Mouse (Mus musculus) thymus, adult 2 months (tissue): ENCODE data around the gene Prrt4. TPM values are rescaled to one million over a fixed set of nuclear protein-coding genes. Genes with fewer than 3 reads are reported as not detected.

Experiments used
- DNase-seq: peaks from one replicate; pipeline ENCODE4 v3.0.0; 2021
- H3K27ac ChIP-seq: fragments of 200-500 bp; 2 replicates; pipeline ENCODE4 v1.5.1; 2012; ENCODE audit warnings: low read length, control low read depth; ENCODE audit not compliant: control insufficient read depth, insufficient read depth
- H3K27me3 ChIP-seq: fragments of 200-500 bp; 2 replicates; pipeline ENCODE4 v1.6.1; 2012; ENCODE audit warnings: mild to moderate bottlenecking, low read length, moderate library complexity, mixed read lengths; ENCODE audit not compliant: control insufficient read depth, insufficient read depth
- H3K36me3 ChIP-seq: fragments of 200-500 bp; 2 replicates; pipeline ENCODE4 v1.6.1; 2012; ENCODE audit warnings: mild to moderate bottlenecking, low read length, moderate library complexity; ENCODE audit not compliant: control insufficient read depth, insufficient read depth
- H3K4me1 ChIP-seq: fragments of 200-500 bp; replicated peaks from 2 replicates; pipeline ENCODE4 v1.6.1; 2012; ENCODE audit warnings: low read length; ENCODE audit not compliant: control insufficient read depth, insufficient read depth
- H3K4me3 ChIP-seq: fragments of 200-500 bp; 2 replicates; pipeline ENCODE4 v1.5.1; 2012; ENCODE audit warnings: mild to moderate bottlenecking, low read length, control low read depth, moderate library complexity; ENCODE audit not compliant: control insufficient read depth, insufficient read depth
- CTCF ChIP-seq: fragments of 200-500 bp; IDR thresholded peaks from 2 replicates; pipeline ENCODE4 v1.5.1; 2012; ENCODE audit warnings: mild to moderate bottlenecking, control low read depth, low read length, moderate library complexity, borderline replicate concordance; ENCODE audit not compliant: control insufficient read depth, poor library complexity, insufficient read depth; ENCODE audit errors: extremely low read depth
- POLR2A ChIP-seq: fragments of 200-500 bp; IDR thresholded peaks from 2 replicates; pipeline ENCODE4 v1.6.1; 2012; ENCODE audit warnings: mild to moderate bottlenecking, low read length, control low read depth, moderate library complexity; ENCODE audit not compliant: control insufficient read depth, poor library complexity, insufficient read depth; ENCODE audit errors: extremely low read depth
- WGBS: fragments of 180-500 bp; shearing (Covaris S2); methylation state at CpG from one replicate; pipeline ENCODE4 v1.1.7; 2018; 5-methylcytosine and 5-hydroxymethylcytosine counted together
- polyA plus RNA-seq: library from polyadenylated mRNA; depleted of rRNA; stranded (reverse); fragments of >200 nt; gene quantifications from 2 replicates; pipeline ENCODE4 v1.2.3, GENCODE M21; 2012

Gene Prrt4
- polyA plus RNA-seq, 1 experiment, result 0.32 TPM

DNA sequence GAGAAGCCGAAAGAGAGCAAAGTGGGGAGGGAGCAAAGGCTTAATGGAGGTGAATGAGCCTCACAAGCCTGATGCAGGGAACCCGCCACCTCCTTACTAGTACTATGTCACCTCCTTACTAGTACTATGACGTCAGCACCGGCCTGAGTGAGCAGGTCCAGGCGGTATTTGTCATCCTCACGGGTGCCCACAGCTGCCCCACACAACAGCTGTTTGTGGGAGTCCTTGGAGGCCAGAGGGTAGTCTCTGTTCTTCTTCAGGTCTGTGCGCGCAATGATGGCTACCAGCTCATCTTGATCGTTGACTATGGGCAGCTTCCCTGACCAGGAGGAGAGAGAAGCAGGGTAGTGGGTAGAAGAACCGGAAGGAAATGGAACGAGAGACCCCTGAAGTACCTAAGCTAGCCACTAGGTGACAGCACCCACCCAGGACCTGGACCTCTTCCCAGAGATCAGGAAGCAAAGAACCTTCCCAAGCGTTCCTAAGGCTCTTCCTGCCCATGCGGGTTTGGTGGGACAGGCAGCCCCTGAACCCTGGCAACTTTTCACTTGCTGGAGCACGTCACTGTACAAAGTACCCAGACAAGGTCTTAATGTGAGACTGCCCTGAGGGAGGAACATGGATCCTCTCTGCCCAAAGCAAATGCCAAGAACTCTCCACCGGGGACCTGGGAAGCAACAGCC is 25.7 kb upstream of the Prrt4 start:
- H3K27ac ChIP-seq, result no peak overlapping the region

DNA sequence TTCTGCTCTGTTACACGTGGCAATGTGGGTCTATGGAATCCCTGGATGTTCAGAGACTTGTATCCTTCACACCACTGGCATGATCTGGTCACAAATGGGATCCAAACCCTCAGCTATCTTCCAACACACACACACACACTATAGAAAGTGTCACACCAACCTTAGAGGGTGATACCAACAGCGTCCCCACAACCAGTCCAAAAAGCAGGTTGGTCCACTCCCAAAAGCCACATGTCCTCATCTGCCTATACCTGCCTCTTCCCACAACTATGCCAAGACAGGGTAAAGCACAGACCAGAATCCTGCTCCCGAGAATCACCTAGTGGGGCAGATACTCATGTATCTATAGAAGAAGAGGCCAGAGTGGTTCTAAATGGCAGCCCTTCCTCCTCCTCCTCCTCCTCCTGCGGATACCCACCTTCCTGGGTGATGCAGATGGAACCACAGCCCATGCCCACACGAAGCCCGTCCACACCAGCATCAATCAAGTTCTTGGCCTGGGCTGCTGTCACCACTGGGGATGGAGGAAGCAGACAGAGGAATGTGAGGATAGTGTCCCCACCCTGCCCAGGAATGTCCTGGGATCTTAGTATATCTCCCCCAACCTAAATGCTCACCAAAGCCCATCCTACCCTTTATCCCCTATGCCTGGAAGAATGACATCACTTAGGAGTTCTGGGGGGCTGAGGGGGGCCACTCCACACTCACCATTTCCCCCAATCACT is 24.6 kb upstream of the Prrt4 start:
- Histone ChIP-seq H3K4me1 (no peaks in the 10 kb centered on the region), H3K27me3 (no peaks in the 10 kb centered on the region), H3K27ac (no peak overlapping the region), H3K4me3 (no peak overlapping the region), H3K36me3 (peaks cover 60% of the 10 kb centered on the region)
- 96% methylated on average over 6 of the region's 6 CpGs for WGBS
- no peak for DNase-seq
- no peak for TF ChIP-seq POLR2A
- no peak for TF ChIP-seq CTCF

More for the DNA sequence above, 25.7 kb upstream of the Prrt4 start:
- Histone ChIP-seq H3K4me3 (no peak overlapping the region), H3K27me3 (no peaks in the 10 kb centered on the region), H3K4me1 (0 out of 2 replicates have a peak, but pooled peaks cover under 1% of the 10 kb centered on the region), H3K36me3 (peaks cover 60% of the 10 kb centered on the region)
- TF ChIP-seq CTCF, result peak; percentile 86; the same call in 1 of the 2 replicates
- TF ChIP-seq POLR2A, result no peak
- DNase-seq, result peak; percentile 63
- 85% methylated on average over 15 of the region's 15 CpGs for WGBS

DNA sequence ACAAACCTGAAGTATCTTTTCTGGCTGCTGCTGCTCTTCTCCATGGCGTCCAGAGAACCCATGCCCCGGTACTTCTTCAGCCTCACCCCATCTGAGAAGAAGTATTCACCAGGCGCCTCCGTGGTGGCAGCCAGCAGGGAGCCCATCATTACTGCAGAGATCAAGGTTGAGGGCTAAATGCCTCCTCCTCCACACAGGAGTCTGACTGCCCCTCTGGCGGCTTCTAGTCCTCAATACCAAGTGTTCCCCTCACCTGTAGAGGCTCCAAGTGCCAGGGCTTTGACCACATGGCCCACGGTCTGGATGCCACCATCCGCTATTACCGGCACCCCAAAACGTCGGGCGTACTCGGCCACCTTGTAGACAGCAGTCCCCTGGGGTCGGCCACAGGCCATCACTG is 23.7 kb upstream of the Prrt4 start:
- no peak for DNase-seq
- 98% methylated on average over 13 of the region's 13 CpGs for WGBS
- Histone ChIP-seq H3K27me3 (no peaks in the 10 kb centered on the region), H3K4me3 (no peak overlapping the region), H3K36me3 (peaks cover 54% of the 10 kb centered on the region), H3K27ac (no peak overlapping the region), H3K4me1 (peaks cover 7% of the 10 kb centered on the region; the same call in 1 of the 2 replicates)
- no peak for TF ChIP-seq CTCF
- TF ChIP-seq POLR2A, result no peak

DNA sequence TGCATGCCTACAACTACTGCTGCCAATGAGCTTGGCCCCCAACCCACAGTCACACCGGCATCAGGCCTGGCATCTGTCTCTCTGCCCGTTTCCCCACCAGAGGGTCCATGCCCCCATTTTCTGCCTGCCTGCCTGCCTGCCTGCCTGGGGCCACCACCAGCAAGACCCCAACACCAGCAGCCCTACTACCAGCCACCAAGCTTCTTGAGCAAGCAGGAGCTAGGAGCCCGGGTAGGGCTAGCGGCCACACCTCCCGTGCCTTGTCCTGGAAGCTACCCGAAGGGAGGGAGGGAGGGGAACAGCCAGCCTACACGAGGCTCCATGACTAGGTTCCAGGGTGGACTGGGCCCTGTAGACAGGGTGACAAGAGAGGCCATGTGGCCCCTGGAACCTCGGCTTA is 22.6 kb upstream of the Prrt4 start:
- Histone ChIP-seq H3K4me1 (peaks cover 7% of the 10 kb centered on the region; the same call in 1 of the 2 replicates), H3K4me3 (no peak overlapping the region), H3K36me3 (peaks cover 51% of the 10 kb centered on the region), H3K27ac (no peak overlapping the region), H3K27me3 (no peaks in the 10 kb centered on the region)
- no peak for TF ChIP-seq POLR2A
- no peak for TF ChIP-seq CTCF
- 91% methylated on average over 8 of the region's 8 CpGs for WGBS
- DNase-seq, result no peak

DNA sequence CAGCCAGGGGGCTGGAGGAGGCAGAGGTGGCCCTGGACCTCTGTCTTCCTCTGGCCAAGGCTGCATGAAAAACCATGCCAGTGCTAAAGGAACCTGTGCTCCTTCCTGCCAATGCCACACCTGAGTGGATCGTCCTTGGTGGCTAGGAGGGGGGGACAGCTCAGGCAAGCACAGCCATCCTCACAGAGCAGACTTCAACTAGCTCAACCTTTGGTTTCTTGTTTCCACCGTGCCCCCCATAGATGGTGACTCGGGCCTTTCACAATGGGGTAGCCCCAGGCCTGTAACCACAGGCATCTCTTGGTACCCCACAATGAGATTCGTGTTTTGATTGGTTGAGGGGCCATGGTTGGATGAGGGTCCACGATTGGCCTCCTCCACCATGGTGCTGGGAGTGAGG is 22.0 kb upstream of the Prrt4 start:
- no peak overlapping the region for H3K4me3 ChIP-seq
- no peak for DNase-seq
- 83% methylated on average over 5 of the region's 5 CpGs for WGBS
- no peaks in the 10 kb centered on the region for H3K27me3 ChIP-seq
- H3K36me3 ChIP-seq, result peaks cover 45% of the 10 kb centered on the region
- TF ChIP-seq POLR2A (no peak), CTCF (no peak)
- H3K4me1 ChIP-seq, result peaks cover 7% of the 10 kb centered on the region; the same call in 1 of the 2 replicates
- no peak overlapping the region for H3K27ac ChIP-seq

DNA sequence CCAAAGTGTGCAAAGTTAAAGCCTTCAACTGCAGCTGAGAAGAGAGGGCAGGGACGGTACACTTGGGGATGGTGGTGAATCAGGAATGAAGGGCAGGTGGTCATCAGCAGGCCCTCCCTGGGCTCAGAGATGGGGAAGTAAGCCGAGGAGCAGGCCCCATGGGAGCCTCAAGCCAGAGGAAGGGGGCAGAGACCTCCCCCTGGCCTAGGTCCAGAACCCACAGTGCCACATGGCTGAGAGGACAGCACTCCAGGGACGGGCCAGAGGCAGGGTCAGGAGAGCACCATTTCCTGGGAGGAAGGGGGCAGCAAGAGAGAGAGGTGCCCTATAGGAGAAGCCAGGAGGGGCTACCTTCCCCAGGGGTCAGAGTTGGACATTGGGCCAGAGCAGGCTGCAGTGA is 21.1 kb upstream of the Prrt4 start:
- WGBS, result 60% methylated on average over 3 of the region's 3 CpGs
- Histone ChIP-seq H3K4me3 (no peak overlapping the region), H3K4me1 (peaks cover 7% of the 10 kb centered on the region; the same call in 1 of the 2 replicates), H3K27me3 (no peaks in the 10 kb centered on the region), H3K36me3 (peaks cover 36% of the 10 kb centered on the region), H3K27ac (no peak overlapping the region)
- no peak for DNase-seq
- TF ChIP-seq CTCF (no peak), POLR2A (no peak)
